Mouse (Mus musculus): ENCODE measurements around the gene Cyp2d26. TPM values are rescaled to one million over a fixed set of nuclear protein-coding genes. Genes with fewer than 3 reads are reported as not detected.

Gene Cyp2d26
- total RNA-seq, 2 experiments from 2014 or later, result 0.86 TPM; not detected in 1

DNA sequence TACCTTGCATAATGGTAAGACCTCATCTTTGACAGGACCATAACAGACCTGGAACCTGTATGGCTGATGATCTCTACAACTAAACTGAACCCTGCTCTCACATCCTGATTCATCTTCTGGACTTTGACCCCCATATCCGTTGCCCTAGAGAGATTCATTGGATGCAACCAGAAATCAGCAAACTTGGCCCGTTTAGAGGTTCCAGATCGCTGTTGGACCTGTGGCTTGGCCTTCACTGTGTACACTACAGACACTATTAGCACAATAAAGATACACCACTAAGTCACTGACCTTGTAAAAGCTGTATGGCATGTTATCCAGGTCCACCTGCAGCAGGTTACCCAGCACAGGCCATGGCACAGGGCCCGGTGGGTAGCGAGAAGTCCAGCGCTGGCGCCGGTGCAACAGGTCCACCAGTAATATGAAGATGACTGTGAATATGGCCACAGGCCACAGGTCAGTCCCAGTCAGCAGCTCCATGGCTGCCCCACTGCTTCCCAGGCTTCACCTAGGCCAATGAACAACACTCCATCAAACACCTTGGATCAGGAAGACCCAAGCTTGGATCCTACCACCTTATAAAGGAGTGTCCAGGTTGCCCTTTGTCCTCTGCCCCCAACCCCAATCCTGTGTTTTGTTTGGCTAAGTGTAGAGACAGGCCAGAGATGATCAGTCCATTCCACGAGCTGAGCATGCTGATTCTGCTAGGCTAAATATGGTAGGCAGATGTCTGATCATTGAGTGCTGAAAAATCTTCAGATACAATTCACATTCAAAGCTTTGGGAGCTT lies 30.3 kb downstream of the Cyp2d26 start, which contains the start of gene Cyp2d40:
Gene Cyp2d40, minus strand, starts transcription at position 553 of the 790 bp plus-strand sequence.
- no peak for DNase-seq (ENCODE audit: low spot score in 2 of 2)

DNA sequence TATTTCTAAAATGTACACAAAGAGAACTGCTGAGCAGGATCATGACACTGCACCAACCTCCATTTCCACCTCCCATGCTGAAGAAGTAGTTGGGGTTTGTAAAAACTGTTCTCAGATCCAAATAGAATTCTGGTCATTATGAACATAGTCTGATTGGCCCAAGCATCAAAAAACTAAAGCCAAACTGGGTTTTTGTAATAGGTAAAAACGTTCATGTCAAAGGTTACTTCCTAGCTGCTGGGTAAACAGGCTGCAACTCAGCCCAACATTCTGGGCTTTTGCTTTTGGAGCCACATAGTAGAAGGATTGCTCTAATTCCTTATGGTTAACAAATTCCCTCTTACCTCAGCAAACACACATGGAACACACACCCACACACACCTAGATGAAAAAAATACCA lies 46.0 kb downstream of the Cyp2d26 start:
- no peak for DNase-seq (ENCODE audit: low spot score in 2 of 2)

GRCm38 (mm10) chr15:82747516-82747915 lies 46.6 kb downstream of the Cyp2d26 start:
- no peak for DNase-seq (ENCODE audit: low spot score in 2 of 2)

Small RNA genes within 50 kb of the gene (microRNA-seq; reads per million reads assigned to microRNA genes)
- gene Gm27618 (ENCODE audit: borderline number of aligned reads in 2 of 2), result 0 reads per million in 2 experiments

Other genes starting within 250 kb of the Cyp2d26 start
- not detected for gene Cyp2d12, start 239.2 kb downstream of the Cyp2d26 start, total RNA-seq (2021)
- not detected for gene Cyp2d34, start 173.3 kb downstream of the Cyp2d26 start, total RNA-seq (2021)
- not detected for gene Cyp2d40, start 30.1 kb downstream of the Cyp2d26 start, total RNA-seq (2021)
- gene Tcf20, start 193.6 kb upstream of the Cyp2d26 start, total RNA-seq (2021), result 10 to 100 TPM; 84.4 to 91.1 TPM
- gene Nfam1, start 239.0 kb upstream of the Cyp2d26 start, total RNA-seq (2021), result 1 to 10 TPM; 3.2 to 4.1 TPM